Mouse (Mus musculus): ENCODE measurements around the gene Stox2. TPM values are rescaled to one million over a fixed set of nuclear protein-coding genes. Genes with fewer than 3 reads are reported as not detected.

Gene Stox2
- polyA plus RNA-seq, 1 experiment = 1.4 TPM

DNA sequence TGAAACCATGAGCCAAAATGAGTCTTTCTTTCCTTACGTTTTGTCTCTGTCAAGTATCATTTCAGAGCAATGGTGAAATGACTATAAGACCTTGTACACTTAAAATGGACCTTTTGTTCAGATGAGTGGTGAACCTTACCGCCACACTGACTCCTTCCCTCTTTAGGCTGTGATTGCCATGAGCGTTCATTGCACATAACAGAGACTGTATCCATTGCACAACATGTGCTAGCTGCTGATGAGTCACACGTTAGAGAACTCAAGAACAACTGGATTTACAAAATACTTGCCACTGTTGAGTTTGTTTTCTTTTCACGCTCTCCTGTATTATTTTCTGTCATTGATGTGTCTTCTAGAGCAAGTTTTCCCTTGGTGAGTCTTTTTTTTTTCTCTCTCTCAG, 216.1 kb downstream of the Stox2 start:
- Histone ChIP-seq H3K36me3 (ENCODE audit: control insufficient read depth, insufficient read depth, low read length) (no peaks in the 10 kb centered on the region), H3K27ac (ENCODE audit: insufficient read depth, low read depth, low read length) (no peak overlapping the region), H3K4me3 (ENCODE audit: low read depth, low read length) (no peak overlapping the region), H3K27me3 (ENCODE audit: control insufficient read depth, insufficient read depth, low read length) (no peaks in the 10 kb centered on the region), H3K4me1 (ENCODE audit: control insufficient read depth, insufficient read depth, insufficient read length, low read length) (no peaks in the 10 kb centered on the region)
- TF ChIP-seq POLR2A (IDR thresholded peaks at IDR 0.05; ENCODE audit: low read depth, low read length) (no peak), CTCF (IDR thresholded peaks at IDR 0.05; ENCODE audit: extremely low read depth, insufficient read length, insufficient replicate concordance, low read depth, low read length) (no peak)
- WGBS = 80% methylated on average over 5 of the region's 5 CpGs

- Histone ChIP-seq H3K4me3 (ENCODE audit: low read depth, low read length) (no peak overlapping the region), H3K4me1 (ENCODE audit: control insufficient read depth, insufficient read depth, insufficient read length, low read length) (no peaks in the 10 kb centered on the region), H3K36me3 (ENCODE audit: control insufficient read depth, insufficient read depth, low read length) (no peaks in the 10 kb centered on the region), H3K27ac (ENCODE audit: insufficient read depth, low read depth, low read length) (no peak overlapping the region), H3K27me3 (ENCODE audit: control insufficient read depth, insufficient read depth, low read length) (no peaks in the 10 kb centered on the region)
- TF ChIP-seq POLR2A (IDR thresholded peaks at IDR 0.05; ENCODE audit: low read depth, low read length) (no peak), CTCF (IDR thresholded peaks at IDR 0.05; ENCODE audit: extremely low read depth, insufficient read length, insufficient replicate concordance, low read depth, low read length) (no peak)
- WGBS = 74% methylated on average over 5 of the region's 5 CpGs
Measured at GRCm38 (mm10) chr8:47221851-47222250, 224.3 kb downstream of the Stox2 start.

DNA sequence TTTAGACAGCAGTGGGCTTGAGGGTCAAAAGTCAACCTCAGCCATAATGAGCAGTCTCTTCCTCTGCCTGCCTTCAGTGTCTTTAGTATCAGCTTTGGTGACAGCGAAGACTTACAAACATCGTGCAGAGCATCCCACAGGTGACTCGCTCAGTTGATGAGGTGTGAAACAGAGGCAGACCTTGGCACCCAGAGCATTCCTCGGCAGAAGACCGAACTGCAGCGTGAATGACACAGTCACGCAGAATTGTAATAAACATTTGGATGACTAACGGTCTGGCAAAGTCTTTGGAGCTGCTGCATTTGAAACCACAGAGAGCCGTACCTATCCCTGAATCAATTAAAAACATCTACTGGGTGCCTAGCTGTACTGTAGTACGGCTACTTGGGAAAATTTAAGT, 225.0 kb downstream of the Stox2 start:
- no peaks in the 10 kb centered on the region for H3K4me1 ChIP-seq (ENCODE audit: control insufficient read depth, insufficient read depth, insufficient read length, low read length)
- TF ChIP-seq POLR2A (IDR thresholded peaks at IDR 0.05; ENCODE audit: low read depth, low read length) = no peak
- TF ChIP-seq CTCF (IDR thresholded peaks at IDR 0.05; ENCODE audit: extremely low read depth, insufficient read length, insufficient replicate concordance, low read depth, low read length) = no peak
- no peak overlapping the region for H3K4me3 ChIP-seq (ENCODE audit: low read depth, low read length)
- 79% methylated on average over 10 of the region's 10 CpGs for WGBS
- no peaks in the 10 kb centered on the region for H3K36me3 ChIP-seq (ENCODE audit: control insufficient read depth, insufficient read depth, low read length)
- no peaks in the 10 kb centered on the region for H3K27me3 ChIP-seq (ENCODE audit: control insufficient read depth, insufficient read depth, low read length)
- H3K27ac ChIP-seq (ENCODE audit: insufficient read depth, low read depth, low read length) = no peak overlapping the region

DNA sequence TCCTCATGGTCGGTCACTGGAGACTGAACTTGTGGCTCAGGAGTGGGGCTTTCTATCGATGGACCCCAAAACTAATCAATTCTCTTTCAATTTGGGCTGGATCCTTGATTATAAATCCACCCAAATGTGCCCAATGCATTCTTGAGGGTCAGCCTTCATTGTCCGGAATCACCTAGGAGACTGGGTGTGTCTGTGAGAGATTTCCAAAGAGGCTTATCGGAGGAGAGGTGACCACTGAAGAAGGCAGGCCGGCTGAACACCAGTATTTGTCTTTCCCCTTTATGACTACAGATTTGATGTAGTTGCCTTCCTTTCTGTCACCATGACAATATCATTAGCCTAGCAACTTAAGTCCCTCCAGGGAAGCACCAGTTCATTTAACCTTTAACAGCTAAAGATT, 225.8 kb downstream of the Stox2 start:
- Histone ChIP-seq H3K36me3 (ENCODE audit: control insufficient read depth, insufficient read depth, low read length) (no peaks in the 10 kb centered on the region), H3K4me1 (ENCODE audit: control insufficient read depth, insufficient read depth, insufficient read length, low read length) (no peaks in the 10 kb centered on the region), H3K27me3 (ENCODE audit: control insufficient read depth, insufficient read depth, low read length) (no peaks in the 10 kb centered on the region), H3K27ac (ENCODE audit: insufficient read depth, low read depth, low read length) (no peak overlapping the region), H3K4me3 (ENCODE audit: low read depth, low read length) (no peak overlapping the region)
- no peak for TF ChIP-seq POLR2A (IDR thresholded peaks at IDR 0.05; ENCODE audit: low read depth, low read length)
- TF ChIP-seq CTCF (IDR thresholded peaks at IDR 0.05; ENCODE audit: extremely low read depth, insufficient read length, insufficient replicate concordance, low read depth, low read length) = no peak
- WGBS = 70% methylated on average over 5 of the region's 5 CpGs

DNA sequence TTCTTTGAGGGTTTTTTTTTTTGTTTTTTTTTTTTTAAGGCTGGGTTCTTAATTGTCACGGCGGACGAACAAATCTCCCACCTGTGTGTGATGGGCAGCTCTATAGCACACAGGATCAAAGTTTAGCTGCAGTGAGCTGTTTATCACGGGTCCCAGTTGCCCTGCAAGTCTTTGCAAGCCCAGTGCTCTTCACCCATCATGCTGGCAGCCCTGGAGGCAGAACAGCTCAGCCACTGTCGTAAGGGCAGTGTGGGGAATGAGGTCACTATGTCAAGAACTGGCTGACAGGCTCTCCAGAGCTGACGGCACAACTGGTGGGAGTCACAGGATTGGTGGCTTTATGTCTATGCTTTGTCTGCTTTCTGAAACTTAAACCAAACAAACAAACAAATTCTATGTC, 227.6 kb downstream of the Stox2 start:
- H3K4me3 ChIP-seq (ENCODE audit: low read depth, low read length) = no peak overlapping the region
- no peak for TF ChIP-seq POLR2A (IDR thresholded peaks at IDR 0.05; ENCODE audit: low read depth, low read length)
- no peak for TF ChIP-seq CTCF (IDR thresholded peaks at IDR 0.05; ENCODE audit: extremely low read depth, insufficient read length, insufficient replicate concordance, low read depth, low read length)
- 45% methylated on average over 6 of the region's 6 CpGs for WGBS

GRCm38 (mm10) chr8:47218021-47218420, 228.1 kb downstream of the Stox2 start:
- Histone ChIP-seq H3K4me3 (ENCODE audit: low read depth, low read length) (no peak overlapping the region), H3K36me3 (ENCODE audit: control insufficient read depth, insufficient read depth, low read length) (no peaks in the 10 kb centered on the region), H3K4me1 (ENCODE audit: control insufficient read depth, insufficient read depth, insufficient read length, low read length) (no peaks in the 10 kb centered on the region), H3K27ac (ENCODE audit: insufficient read depth, low read depth, low read length) (no peak overlapping the region), H3K27me3 (ENCODE audit: control insufficient read depth, insufficient read depth, low read length) (no peaks in the 10 kb centered on the region)
- 56% methylated on average over 8 of the region's 8 CpGs for WGBS
- no peak for TF ChIP-seq POLR2A (IDR thresholded peaks at IDR 0.05; ENCODE audit: low read depth, low read length)
- TF ChIP-seq CTCF (IDR thresholded peaks at IDR 0.05; ENCODE audit: extremely low read depth, insufficient read length, insufficient replicate concordance, low read depth, low read length) = no peak

More for the DNA sequence above, 227.6 kb downstream of the Stox2 start:
- Histone ChIP-seq H3K4me1 (ENCODE audit: control insufficient read depth, insufficient read depth, insufficient read length, low read length) (no peaks in the 10 kb centered on the region), H3K27me3 (ENCODE audit: control insufficient read depth, insufficient read depth, low read length) (no peaks in the 10 kb centered on the region), H3K27ac (ENCODE audit: insufficient read depth, low read depth, low read length) (no peak overlapping the region), H3K36me3 (ENCODE audit: control insufficient read depth, insufficient read depth, low read length) (no peaks in the 10 kb centered on the region)

GRCm38 (mm10) chr8:47212124-47212523, 234.0 kb downstream of the Stox2 start:
- no peak overlapping the region for H3K4me3 ChIP-seq (ENCODE audit: low read depth, low read length)
- no peaks in the 10 kb centered on the region for H3K36me3 ChIP-seq (ENCODE audit: control insufficient read depth, insufficient read depth, low read length)
- no peaks in the 10 kb centered on the region for H3K4me1 ChIP-seq (ENCODE audit: control insufficient read depth, insufficient read depth, insufficient read length, low read length)
- 92% methylated on average over 9 of the region's 9 CpGs for WGBS
- no peak for TF ChIP-seq POLR2A (IDR thresholded peaks at IDR 0.05; ENCODE audit: low read depth, low read length)
- no peak for TF ChIP-seq CTCF (IDR thresholded peaks at IDR 0.05; ENCODE audit: extremely low read depth, insufficient read length, insufficient replicate concordance, low read depth, low read length)
- H3K27me3 ChIP-seq (ENCODE audit: control insufficient read depth, insufficient read depth, low read length) = no peaks in the 10 kb centered on the region
- no peak overlapping the region for H3K27ac ChIP-seq (ENCODE audit: insufficient read depth, low read depth, low read length)

GRCm38 (mm10) chr8:47211226-47211625, 234.9 kb downstream of the Stox2 start:
- Histone ChIP-seq H3K36me3 (ENCODE audit: control insufficient read depth, insufficient read depth, low read length) (no peaks in the 10 kb centered on the region), H3K27me3 (ENCODE audit: control insufficient read depth, insufficient read depth, low read length) (no peaks in the 10 kb centered on the region), H3K4me3 (ENCODE audit: low read depth, low read length) (no peak overlapping the region), H3K4me1 (ENCODE audit: control insufficient read depth, insufficient read depth, insufficient read length, low read length) (no peaks in the 10 kb centered on the region), H3K27ac (ENCODE audit: insufficient read depth, low read depth, low read length) (no peak overlapping the region)
- WGBS = 79% methylated on average over 9 of the region's 9 CpGs
- TF ChIP-seq POLR2A (IDR thresholded peaks at IDR 0.05; ENCODE audit: low read depth, low read length) = no peak
- no peak for TF ChIP-seq CTCF (IDR thresholded peaks at IDR 0.05; ENCODE audit: extremely low read depth, insufficient read length, insufficient replicate concordance, low read depth, low read length)

Data from small intestine, adult 2 months (tissue).